Mouse (Mus musculus): ENCODE results near the gene Kdm1b.
A peak's percentile ranks its signal among the peaks of the same experiment; 100 is the strongest.

Gene Kdm1b

DNA sequence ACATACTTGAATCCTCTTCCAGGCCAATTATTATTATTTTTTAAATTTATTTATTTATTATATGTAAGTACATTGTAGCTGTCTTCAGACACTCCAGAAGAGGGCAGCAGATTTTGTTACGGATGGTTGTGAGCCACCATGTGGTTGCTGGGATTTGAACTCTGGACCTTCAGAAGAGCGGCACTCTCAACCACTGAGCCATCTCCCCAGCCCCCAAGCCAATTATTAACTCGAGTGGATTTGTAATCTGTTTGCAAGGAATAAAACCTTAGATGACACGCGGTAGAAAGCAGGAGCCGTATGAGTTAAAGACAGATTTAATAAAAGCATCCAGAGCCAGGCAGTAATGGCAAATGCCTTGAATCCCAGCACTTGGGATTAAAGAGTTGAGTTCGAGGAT is 23.5 kb upstream of the Kdm1b start:
- H3K36me3 ChIP-seq (ENCODE audit: insufficient read depth, low read length) = no peaks in the 10 kb centered on the region
- no peak for TF ChIP-seq NANOG (IDR thresholded peaks at IDR 0.05; ENCODE audit: borderline replicate concordance, low read length)
- TF ChIP-seq POU5F1 (IDR thresholded peaks at IDR 0.05; ENCODE audit: borderline replicate concordance, low read length) = no peak
- TF ChIP-seq CTCF (conservative IDR thresholded peaks at IDR 0.05; ENCODE audit: low read length) = no peak
- H3K4me3 ChIP-seq (replicated peaks; ENCODE audit: low read length) = no peak overlapping the region
- H3K9me3 ChIP-seq (ENCODE audit: low read length) = no peaks in the 10 kb centered on the region
- peaks cover 6% of the 10 kb centered on the region for H3K4me1 ChIP-seq (replicated peaks; ENCODE audit: low read depth, low read length)
- H3K27me3 ChIP-seq (ENCODE audit: insufficient read depth, low read length) = peaks cover 9% of the 10 kb centered on the region

- H3K27me3 ChIP-seq (ENCODE audit: insufficient read depth, low read length) = no peaks in the 10 kb centered on the region
- no peaks in the 10 kb centered on the region for H3K9me3 ChIP-seq (ENCODE audit: low read length)
- no peak overlapping the region for H3K4me3 ChIP-seq (replicated peaks; ENCODE audit: low read length)
- TF ChIP-seq CTCF (conservative IDR thresholded peaks at IDR 0.05; ENCODE audit: low read length) = no peak
- no peak for TF ChIP-seq NANOG (IDR thresholded peaks at IDR 0.05; ENCODE audit: borderline replicate concordance, low read length)
- TF ChIP-seq POU5F1 (IDR thresholded peaks at IDR 0.05; ENCODE audit: borderline replicate concordance, low read length) = no peak
- peaks cover 3% of the 10 kb centered on the region; the same call in 1 of the 2 replicates for H3K4me1 ChIP-seq (replicated peaks; ENCODE audit: low read depth, low read length)
- H3K36me3 ChIP-seq (ENCODE audit: insufficient read depth, low read length) = no peaks in the 10 kb centered on the region
Measured at GRCm38 (mm10) chr13:47020798-47021197, 22.5 kb upstream of the Kdm1b start.

- Histone ChIP-seq H3K27me3 (ENCODE audit: insufficient read depth, low read length) (no peaks in the 10 kb centered on the region), H3K9me3 (ENCODE audit: low read length) (no peaks in the 10 kb centered on the region), H3K36me3 (ENCODE audit: insufficient read depth, low read length) (no peaks in the 10 kb centered on the region), H3K4me3 (replicated peaks; ENCODE audit: low read length) (no peak overlapping the region), H3K4me1 (replicated peaks; ENCODE audit: low read depth, low read length) (no peaks in the 10 kb centered on the region)
- TF ChIP-seq CTCF (conservative IDR thresholded peaks at IDR 0.05; ENCODE audit: low read length) (no peak), NANOG (IDR thresholded peaks at IDR 0.05; ENCODE audit: borderline replicate concordance, low read length) (no peak), POU5F1 (IDR thresholded peaks at IDR 0.05; ENCODE audit: borderline replicate concordance, low read length) (no peak)
Measured at GRCm38 (mm10) chr13:47030376-47031107, 12.8 kb upstream of the Kdm1b start.

DNA sequence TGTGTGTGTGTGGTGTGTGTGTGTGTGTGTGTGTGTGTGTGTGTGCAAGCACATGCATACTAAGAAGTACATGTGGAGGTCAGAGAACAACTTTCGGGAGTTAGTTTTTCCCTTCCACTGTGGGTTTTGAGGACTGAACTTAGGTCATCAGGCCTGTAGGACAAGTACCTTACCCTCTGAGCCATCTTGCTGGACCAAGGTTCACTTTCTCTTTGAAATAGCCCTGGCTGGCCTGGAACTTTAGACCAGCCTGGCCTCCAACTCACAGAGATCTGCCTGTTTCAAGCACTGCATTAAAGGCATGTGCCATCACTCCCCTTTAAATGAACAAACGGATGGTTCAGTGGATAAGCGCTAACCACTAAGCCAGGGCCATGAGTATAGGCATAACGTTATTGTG is 9.7 kb upstream of the Kdm1b start:
- no peaks in the 10 kb centered on the region for H3K27me3 ChIP-seq (ENCODE audit: insufficient read depth, low read length)
- no peaks in the 10 kb centered on the region for H3K4me1 ChIP-seq (replicated peaks; ENCODE audit: low read depth, low read length)
- no peaks in the 10 kb centered on the region for H3K36me3 ChIP-seq (ENCODE audit: insufficient read depth, low read length)
- TF ChIP-seq CTCF (conservative IDR thresholded peaks at IDR 0.05; ENCODE audit: low read length) (no peak), NANOG (IDR thresholded peaks at IDR 0.05; ENCODE audit: borderline replicate concordance, low read length) (no peak), POU5F1 (IDR thresholded peaks at IDR 0.05; ENCODE audit: borderline replicate concordance, low read length) (no peak)
- no peaks in the 10 kb centered on the region for H3K9me3 ChIP-seq (ENCODE audit: low read length)
- H3K4me3 ChIP-seq (replicated peaks; ENCODE audit: low read length) = no peak overlapping the region

GRCm38 (mm10) chr13:47037946-47038345 is 5.4 kb upstream of the Kdm1b start:
- Histone ChIP-seq H3K27me3 (ENCODE audit: insufficient read depth, low read length) (no peaks in the 10 kb centered on the region), H3K36me3 (ENCODE audit: insufficient read depth, low read length) (no peaks in the 10 kb centered on the region), H3K4me3 (replicated peaks; ENCODE audit: low read length) (no peak overlapping the region), H3K4me1 (replicated peaks; ENCODE audit: low read depth, low read length) (peaks cover 9% of the 10 kb centered on the region), H3K9me3 (ENCODE audit: low read length) (no peaks in the 10 kb centered on the region)
- TF ChIP-seq CTCF (conservative IDR thresholded peaks at IDR 0.05; ENCODE audit: low read length) (no peak), NANOG (IDR thresholded peaks at IDR 0.05; ENCODE audit: borderline replicate concordance, low read length) (no peak), POU5F1 (IDR thresholded peaks at IDR 0.05; ENCODE audit: borderline replicate concordance, low read length) (no peak)

DNA sequence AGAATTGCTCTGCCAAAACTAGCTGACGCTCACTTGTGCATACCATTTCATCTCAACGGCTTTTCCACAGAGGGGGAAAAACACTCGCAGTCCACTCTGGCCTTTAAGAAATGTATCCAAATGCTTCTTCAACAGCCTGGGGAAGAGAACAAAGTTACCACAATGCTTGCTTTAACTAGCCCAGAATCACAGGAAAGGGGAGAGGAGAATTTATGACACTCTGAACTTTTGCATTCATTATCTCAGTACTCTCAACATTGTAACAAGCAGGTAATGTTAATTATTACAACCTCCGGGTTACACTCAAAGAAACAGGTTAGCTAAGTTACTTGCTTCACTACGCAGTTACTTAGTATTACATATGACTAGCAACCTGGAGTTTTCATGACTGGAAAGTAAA is 3.2 kb upstream of the Kdm1b start:
- peaks cover 21% of the 10 kb centered on the region for H3K4me1 ChIP-seq (replicated peaks; ENCODE audit: low read depth, low read length)
- H3K36me3 ChIP-seq (ENCODE audit: insufficient read depth, low read length) = no peaks in the 10 kb centered on the region
- H3K27me3 ChIP-seq (ENCODE audit: insufficient read depth, low read length) = peaks cover 12% of the 10 kb centered on the region
- H3K9me3 ChIP-seq (ENCODE audit: low read length) = no peaks in the 10 kb centered on the region
- H3K4me3 ChIP-seq (replicated peaks; ENCODE audit: low read length) = no peak overlapping the region
- TF ChIP-seq POU5F1 (IDR thresholded peaks at IDR 0.05; ENCODE audit: borderline replicate concordance, low read length) (no peak), NANOG (IDR thresholded peaks at IDR 0.05; ENCODE audit: borderline replicate concordance, low read length) (no peak), CTCF (conservative IDR thresholded peaks at IDR 0.05; ENCODE audit: low read length) (no peak)

- Histone ChIP-seq H3K4me3 (replicated peaks; ENCODE audit: low read length) (peak overlapping the region; percentile 72), H3K36me3 (ENCODE audit: insufficient read depth, low read length) (no peaks in the 10 kb centered on the region), H3K4me1 (replicated peaks; ENCODE audit: low read depth, low read length) (peaks cover 23% of the 10 kb centered on the region), H3K27me3 (ENCODE audit: insufficient read depth, low read length) (peaks cover 12% of the 10 kb centered on the region), H3K9me3 (ENCODE audit: low read length) (no peaks in the 10 kb centered on the region)
- TF ChIP-seq NANOG (IDR thresholded peaks at IDR 0.05; ENCODE audit: borderline replicate concordance, low read length) (no peak), POU5F1 (IDR thresholded peaks at IDR 0.05; ENCODE audit: borderline replicate concordance, low read length) (no peak), CTCF (conservative IDR thresholded peaks at IDR 0.05; ENCODE audit: low read length) (no peak)
Measured at GRCm38 (mm10) chr13:47042024-47042633, 1.2 kb upstream of the Kdm1b start.

DNA sequence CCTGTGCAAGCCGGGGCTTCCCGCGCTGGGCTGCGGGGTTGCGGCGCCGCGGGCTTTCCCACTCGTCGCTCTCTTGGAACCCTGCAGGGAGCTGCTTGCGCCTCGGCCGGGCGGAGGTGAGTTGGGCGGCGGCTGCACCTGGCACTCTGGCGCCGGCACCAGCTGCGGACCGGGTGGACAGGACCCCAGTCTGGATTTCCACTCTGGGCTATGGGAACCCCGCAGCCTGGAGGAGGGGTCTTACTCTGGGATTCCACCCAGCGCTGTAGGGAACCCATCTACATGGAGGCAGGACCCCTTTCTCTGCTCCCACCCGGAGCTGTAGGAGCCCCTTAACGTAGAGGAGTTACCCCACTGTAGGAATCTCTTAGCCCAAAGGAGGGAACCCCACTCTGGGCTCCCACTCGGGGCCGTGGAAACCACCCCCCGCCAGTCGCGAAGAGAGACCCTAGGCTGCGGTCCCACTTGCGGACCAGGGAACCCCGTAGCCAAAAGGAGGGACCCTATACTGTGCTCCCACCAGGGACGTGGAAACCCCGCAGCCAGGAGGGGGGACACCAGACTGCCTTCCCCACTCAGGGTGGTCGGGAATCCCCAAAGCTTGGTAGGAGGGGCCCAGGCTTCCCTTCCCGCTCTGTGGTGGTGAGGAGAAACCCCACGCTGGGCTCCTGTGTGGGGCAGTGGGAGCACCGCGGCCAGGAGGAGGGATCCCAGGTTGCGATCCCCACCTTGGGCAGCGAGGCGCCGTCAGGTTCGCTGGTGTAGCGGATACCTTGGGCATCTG is 726 bp downstream of the Kdm1b start:
- H3K4me3 ChIP-seq (replicated peaks; ENCODE audit: low read length) = peak overlapping the region; percentile 97
- peaks cover 12% of the 10 kb centered on the region for H3K27me3 ChIP-seq (ENCODE audit: insufficient read depth, low read length)
- no peaks in the 10 kb centered on the region for H3K36me3 ChIP-seq (ENCODE audit: insufficient read depth, low read length)
- no peak for TF ChIP-seq NANOG (IDR thresholded peaks at IDR 0.05; ENCODE audit: borderline replicate concordance, low read length)
- TF ChIP-seq CTCF (conservative IDR thresholded peaks at IDR 0.05; ENCODE audit: low read length) = no peak
- no peak for TF ChIP-seq POU5F1 (IDR thresholded peaks at IDR 0.05; ENCODE audit: borderline replicate concordance, low read length)
- no peaks in the 10 kb centered on the region for H3K9me3 ChIP-seq (ENCODE audit: low read length)
- peaks cover 37% of the 10 kb centered on the region for H3K4me1 ChIP-seq (replicated peaks; ENCODE audit: low read depth, low read length)

All from E14TG2a.4 (cell line).